Mouse (Mus musculus): ENCODE measurements around the gene Nprl2.

GRCm38 (mm10) chr9:107538231-107538630 lies 3.8 kb upstream of the Nprl2 start:
- no peak for TF ChIP-seq CTCF (IDR thresholded peaks at IDR 0.05; ENCODE audit: low read depth, low read length)
- no peak for TF ChIP-seq POLR2A (IDR thresholded peaks at IDR 0.05; ENCODE audit: extremely low read depth, insufficient read depth, low read length)

Data from liver, adult 2 months (tissue).